Mouse (Mus musculus) thymus, postnatal 25 days (tissue): ENCODE results near the gene Ddx49.
A peak's percentile ranks its signal among the peaks of the same experiment; 100 is the strongest.

Experiments
- DNase-seq: peaks from one replicate; pipeline ENCODE4 v3.0.0; 2022

Gene Ddx49

DNA sequence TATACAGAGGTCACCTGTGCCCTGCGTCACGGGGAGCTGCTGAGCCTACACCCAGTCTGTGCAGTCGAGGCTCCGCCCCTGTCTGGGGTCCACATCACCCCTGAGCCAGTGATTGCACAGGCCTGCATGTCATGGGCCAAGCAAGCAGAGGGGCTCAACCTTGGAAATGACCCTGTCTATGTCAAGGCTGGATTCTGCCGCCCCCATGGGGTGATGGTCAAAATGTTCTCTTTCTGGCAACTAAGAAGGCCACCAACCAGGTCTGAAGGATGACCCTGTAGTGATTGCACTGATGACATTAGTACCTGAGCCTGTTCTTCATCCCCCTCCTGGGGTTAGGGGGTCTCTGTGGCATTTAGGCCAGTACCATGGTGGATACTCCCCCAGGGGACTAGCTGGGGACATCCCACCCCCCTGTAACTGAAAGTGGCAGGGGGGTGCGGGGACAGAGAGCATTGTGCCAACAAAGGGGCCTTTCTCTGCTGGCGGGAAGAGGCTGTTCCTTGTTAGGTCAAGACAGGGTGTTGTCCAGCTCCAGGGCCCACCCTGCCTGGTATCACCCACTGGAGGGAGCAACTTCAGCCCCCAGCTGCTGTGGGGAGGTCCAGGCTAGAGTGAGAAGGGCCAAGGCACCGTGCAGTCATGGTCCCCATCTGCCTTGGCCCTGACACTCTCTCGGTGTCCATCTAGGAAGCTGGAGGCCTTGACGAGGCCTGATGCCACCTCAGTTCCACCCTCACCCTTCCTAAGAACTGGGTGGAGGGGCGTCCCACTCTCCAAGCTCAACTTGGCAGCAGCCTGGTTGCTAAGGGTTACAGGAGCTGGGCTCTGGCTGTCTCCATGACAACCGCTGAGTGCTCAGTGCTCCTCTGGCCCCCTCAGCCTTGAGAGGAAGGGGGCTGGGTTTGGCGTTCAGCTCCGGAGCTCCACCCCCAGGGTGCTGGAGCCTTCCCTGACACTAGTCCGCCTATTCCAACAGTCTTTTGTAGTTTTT lies 14.5 kb upstream of the Ddx49 start:
- no peak for DNase-seq

DNA sequence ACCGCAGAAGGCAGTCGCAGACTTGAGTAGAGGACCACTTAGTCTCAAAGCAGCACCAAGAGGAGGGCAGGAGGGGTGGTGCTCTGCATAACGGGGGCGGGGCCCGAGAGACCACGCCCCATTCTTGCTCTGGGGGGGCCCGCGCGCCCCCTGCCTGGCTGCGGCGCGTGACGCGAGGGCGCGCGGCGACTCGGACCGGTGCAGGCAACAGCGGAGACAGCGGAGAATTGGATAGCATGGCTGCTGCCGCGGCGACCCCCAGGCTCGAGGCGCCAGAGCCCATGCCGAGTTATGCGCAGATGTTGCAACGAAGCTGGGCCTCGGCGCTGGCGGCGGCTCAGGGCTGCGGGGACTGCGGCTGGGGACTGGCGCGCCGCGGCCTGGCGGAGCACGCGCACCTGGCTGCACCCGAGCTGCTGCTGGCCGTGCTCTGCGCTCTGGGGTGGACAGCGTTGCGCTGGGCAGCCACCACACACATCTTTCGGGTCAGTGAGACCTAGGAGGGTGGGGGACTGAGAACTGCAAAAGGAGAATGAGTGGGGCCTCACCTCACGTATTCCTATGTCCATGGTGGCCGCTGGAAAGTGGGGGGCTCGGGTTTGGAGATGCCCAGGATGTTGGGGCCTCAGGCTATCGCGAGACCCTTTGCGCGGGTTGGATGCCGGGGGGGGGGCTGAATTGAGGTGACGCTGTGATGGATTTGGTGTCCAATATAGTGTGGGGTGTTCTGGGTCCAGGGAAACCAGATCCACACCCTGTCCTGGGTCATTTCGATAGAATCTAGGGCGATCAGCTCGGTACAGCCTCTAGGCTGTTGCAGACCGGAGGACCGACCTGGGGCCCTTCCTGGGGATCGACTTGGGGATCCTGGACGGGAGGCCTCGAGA lies 13.6 kb upstream of the Ddx49 start, which contains the start of gene Cers1:
Gene Cers1, plus strand, starts transcription at position 152 of the 887 bp plus-strand sequence.
- peak; percentile 60 for DNase-seq

DNA sequence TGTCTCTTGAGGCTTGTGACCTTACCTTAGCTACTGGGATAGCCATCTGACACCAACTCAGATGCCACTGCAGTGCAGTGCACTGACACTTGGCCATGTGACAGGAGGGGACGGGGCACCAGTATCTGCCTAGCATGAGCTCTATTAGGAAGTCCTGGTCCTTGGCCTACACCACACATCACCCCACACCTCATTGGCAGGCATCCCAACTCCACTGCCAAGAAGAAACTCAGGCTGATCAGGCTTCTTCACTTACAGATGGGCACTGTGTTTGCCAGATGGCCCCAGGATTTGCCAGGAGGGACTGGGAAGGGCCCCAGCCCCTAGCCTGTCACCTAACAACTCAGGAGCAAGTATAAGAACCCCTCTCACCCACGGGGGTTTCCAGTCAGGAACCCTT lies 11.1 kb upstream of the Ddx49 start:
- no peak for DNase-seq

DNA sequence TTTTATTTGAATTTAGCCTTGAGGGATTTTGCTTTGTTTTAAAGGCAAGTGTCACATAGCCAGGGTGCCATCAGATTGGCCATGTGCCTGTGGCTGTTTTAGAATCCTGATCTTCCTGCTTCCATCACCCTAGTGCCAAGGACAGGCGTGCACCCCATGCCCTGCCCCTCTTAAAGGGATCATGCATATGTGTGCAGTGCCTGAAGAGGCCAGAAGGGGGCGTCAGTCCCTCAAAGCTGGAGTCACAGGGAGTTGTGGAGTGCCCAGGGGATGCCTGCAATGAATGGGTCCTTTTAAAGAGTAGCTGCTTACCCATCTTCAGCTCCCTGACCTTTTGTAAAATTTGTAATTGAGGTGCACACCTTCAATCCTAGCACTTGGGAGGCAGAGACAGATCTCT lies 7.0 kb upstream of the Ddx49 start:
- DNase-seq, result no peak

DNA sequence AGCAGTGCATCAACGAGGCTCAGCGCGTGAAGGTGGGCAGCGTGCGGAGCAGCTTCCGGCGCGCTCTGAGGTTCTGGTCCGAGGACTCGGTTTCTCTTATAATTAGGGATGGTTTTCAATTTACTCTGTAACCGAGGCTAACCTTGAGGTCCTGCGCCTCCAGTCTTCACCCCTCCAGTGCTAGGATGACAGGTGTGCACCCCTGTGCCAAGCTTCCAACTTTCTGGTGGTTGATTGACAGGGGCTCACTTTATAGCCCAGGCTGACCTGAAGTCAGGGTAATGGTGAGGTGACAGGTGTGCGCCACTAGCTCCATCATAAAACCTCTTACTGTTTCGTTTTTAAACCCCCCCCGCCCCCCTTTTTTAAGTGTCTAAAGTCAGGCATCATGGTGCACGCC lies 612 bp upstream of the Ddx49 start:
- DNase-seq, result no peak

DNA sequence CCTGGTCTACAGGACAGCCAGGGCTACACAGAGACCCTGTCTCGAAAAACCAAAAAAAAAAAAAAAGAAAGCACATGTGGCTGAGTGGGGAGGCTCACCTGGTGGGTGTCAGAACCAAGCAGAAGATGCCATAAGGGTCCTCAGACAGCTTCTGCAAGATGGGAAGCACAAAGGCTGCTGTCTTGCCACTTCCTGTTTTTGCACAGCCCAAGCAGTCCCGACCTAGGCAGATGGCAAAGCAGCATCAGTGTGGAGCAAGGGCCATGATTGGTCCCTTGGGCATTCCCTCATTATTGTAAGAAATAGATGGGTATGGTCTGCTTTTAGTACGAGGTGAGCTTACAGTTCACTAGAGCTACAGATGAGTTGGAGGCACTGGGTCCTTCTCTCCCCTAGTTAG lies 1.4 kb downstream of the Ddx49 start:
- DNase-seq, result no peak

DNA sequence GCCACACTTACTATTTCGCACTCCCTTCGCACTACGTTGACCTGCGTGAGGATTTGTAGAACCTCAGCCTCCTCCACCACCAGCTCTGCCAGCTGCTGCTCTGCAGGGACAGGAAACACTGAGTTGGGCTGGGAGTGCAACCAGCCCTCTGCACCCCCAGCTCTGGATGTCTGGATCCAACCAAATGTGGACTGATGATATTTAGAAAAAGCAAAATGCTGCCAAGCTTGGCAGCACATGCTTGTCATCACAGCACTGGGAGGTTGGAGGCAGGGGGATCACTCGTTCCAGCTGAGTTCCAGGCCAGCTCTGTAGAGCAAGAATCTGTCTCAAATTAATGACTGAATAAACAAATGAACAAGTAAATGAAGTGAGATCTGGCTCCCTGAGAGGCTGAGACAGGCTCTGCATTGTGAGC lies 8.3 kb downstream of the Ddx49 start:
- DNase-seq, result no peak

DNA sequence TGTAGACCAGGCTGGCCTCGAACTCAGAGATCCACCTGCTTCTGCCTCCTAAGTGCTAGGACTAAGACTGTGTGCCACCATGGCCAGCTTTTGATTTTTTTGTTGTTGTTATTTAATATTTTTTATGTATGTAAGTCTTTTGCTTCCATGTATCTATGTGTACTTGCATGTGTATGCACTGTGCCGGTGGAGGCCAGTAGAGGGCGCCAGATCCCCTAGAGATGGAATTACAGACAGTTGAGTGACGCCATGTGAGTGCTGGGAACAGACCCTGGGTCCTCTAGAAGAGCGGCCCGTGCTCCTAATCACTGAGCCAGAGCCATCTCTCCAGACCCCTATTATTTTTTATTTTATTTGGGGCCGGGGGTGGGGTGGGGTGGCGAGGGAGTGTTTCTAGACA lies 15.6 kb downstream of the Ddx49 start:
- DNase-seq, result peak; percentile 27

DNA sequence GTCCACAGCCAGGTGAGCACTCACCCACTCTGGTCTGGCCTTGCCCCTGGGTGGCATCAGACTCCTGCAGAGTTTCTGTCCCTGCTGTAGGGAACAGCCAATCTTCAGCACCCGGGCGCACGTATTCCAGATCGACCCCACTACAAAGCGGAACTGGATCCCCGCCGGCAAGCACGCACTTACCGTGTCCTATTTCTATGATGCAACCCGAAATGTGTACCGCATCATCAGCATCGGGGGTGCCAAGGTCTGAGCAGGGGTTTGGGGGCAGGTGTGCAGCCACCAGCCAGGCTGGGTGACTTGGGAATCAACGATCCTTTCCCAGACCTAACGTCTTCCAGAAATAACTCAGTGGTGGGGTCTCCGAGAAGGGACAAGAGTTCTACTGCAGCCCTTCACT lies 17.0 kb downstream of the Ddx49 start:
- DNase-seq, result no peak

DNA sequence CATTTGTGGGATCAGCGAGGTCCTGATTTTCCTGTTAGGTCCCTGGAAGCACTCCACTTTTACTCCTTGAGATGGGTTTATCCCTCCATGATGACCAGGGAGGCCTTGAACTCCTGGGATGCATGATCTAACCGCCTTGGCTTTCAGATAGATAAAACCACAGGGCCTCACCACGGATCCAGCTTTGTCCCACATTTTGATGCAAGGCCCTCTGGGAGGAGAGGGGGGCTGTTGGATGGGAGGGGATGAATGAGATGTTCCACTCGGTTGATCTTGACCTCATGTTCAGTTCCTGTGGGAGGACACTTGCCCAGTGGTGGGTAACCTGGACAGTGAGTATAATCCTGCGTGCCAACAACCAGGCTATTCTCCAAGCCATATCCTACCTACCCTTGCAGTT lies 17.9 kb downstream of the Ddx49 start:
- no peak for DNase-seq

DNA sequence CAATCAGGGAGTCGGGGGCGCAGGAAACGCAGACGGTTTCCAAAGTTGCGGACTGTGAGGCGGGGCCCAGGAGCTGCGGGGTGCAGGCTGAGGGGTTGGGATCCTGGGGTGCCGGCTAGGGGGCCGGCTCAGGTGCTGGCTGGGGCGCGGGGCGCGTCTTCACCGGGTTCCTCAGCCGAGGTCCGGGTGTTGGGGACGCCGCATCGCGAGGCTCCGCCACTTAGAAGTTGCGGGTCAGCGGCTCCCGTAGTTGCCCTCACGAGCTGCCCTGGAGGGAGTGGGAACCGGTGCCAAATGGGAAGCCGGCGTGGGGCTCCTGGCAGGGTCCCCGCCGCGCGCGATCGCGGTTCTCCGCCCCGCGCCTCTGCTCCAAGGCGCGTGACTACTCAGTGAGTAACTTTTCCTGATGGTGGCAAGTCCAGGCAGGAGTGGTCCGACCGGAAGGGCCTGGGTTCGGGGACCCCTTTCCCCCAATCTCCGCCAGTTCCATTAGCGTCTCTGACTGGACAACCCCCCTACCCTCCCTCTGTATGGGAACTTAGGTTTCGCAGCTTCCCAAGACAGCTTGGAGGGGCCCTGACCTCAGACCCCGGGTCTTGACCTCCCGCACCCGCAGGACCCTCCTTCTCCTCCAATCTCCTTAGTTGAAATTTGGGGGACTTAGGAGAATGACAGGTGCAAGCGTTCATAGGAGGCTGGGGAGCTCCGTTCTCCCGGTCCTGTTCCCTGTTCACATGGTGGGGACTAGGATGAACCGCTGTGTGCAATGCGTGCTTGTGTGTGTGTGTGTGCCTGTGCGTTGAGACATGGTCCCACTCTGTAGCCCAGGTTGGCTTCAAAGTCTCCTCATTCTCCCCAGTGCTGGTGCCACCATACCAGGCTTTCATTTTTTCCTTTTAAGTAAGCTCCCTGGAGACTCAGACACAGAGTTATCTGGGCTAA lies 18.9 kb downstream of the Ddx49 start:
- peak; percentile 11 for DNase-seq

DNA sequence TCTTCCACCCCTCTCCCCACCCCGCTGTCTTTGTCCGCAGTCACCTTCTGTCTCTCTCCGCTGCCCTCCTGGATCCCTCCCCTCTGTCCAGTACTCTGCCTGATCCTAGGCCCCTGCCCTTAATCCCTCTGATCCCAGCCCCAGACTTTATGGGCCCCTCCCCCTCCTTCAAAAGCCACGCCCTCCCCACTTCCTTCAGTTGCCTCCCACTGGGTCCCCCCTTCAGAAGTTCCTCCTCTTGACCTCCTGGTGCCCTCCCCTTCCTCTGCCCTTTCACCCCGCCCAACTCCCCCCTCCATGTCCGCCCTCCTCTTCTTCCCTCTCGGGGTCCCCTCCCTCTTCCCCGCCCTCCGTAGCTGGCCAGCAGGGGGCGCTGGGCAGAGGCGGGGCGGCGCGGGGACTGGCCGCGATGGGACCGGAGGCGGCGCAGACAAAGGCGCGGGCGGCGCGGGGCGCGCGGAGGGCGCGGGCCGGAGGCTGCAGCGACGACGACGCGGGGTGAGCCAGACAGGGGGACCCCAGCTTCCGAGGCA lies 19.6 kb downstream of the Ddx49 start, which contains the start of gene Homer3:
Gene Homer3, plus strand, starts transcription at position 225 of the 533 bp plus-strand sequence.
- DNase-seq, result peak; percentile 96

DNA sequence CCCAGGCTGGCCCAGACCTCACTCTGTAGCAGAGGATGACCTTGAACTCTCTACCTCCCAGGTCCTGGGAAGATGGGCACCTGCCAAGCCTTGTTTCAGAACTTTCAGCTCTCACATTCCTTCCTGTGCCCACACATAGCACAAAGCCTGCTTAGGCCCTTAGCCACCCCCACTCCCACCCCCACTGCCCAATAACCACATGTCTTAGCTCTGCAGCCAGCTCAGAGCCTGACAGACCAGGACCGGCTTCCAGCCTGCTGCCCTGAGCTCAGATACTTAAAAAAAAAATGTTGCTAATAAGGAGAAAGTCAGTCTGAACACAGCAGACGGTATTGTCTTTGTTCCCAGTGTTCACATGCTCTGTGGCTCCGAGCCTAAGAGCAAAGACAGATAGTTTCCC lies 21.3 kb downstream of the Ddx49 start:
- DNase-seq, result no peak

DNA sequence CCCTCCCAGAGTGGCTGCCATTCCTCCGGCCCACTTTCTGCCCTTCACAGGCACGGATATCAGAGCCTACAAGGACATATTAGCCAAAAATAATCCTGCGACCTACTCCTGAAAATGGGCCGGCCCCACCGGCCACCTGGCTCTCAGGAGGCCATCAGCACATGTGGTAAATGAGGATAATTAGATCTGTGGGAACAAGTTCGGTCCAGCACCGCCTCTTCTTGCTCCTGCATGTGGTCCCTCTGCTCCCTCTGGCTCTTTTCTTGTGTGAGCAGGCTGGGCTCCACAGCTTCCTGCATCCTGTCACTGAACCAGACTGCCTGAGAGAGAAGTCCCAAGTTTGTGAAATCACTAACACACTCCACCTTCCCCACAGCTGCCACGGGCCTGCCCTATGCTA lies 23.0 kb downstream of the Ddx49 start:
- no peak for DNase-seq

DNA sequence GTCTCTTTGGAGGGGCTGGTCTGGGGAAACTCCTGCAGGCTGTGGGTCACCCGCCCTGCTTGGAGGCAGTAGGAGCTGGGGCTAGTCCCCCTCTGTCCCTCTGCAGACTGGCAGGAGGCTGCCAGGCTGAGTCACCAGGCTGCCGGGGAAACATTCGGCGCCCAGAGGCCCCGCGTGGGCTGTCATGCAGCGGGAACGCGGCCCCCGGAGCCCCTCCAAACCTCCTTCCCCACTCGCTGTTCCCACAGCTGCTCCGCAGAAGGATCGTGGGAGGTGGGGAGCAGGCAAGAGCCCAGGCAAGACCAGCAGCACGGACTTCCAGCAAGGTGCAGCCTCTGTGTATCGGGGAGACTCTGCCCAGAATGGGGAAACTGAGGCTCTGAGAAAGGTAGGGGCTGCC lies 24.1 kb downstream of the Ddx49 start:
- no peak for DNase-seq

DNA sequence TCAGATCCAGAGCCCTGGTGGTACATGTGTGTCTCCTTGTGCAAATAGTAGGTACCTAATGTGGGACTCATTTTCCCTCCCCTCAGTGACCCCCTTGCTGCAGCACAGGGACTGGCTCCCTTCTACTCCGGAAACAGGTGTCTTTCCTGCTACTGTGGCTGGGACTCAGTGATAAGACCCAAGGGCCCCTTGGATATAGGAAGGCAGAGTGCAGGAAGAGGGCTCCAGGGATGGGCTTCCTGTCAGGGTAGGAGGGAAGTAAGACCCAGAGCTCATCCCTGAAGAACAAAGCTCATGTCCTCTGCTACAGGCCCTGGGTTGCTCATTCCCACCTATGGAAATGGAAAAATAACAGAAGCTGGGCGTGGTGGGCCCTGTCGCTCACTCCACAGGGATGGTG lies 25.8 kb downstream of the Ddx49 start:
- no peak for DNase-seq

DNA sequence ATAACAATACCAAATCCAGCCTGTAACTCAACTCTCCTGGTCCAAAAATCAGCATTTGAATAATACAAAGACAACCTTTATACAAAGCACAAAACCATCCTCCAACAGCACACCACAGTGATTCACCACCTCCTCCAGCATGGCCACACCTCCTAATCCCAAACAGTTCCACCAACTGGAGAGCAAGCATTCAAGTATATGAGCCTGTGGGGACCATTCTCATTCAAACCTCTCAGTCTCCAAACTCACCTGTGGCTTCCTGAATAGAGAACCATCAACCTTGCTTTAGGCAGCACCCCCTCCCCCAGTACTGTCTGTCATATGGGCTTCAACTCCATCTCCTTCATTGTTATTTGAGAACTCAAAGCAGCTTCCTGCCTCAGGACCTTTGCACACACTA lies 27.9 kb downstream of the Ddx49 start:
- no peak for DNase-seq

DNA sequence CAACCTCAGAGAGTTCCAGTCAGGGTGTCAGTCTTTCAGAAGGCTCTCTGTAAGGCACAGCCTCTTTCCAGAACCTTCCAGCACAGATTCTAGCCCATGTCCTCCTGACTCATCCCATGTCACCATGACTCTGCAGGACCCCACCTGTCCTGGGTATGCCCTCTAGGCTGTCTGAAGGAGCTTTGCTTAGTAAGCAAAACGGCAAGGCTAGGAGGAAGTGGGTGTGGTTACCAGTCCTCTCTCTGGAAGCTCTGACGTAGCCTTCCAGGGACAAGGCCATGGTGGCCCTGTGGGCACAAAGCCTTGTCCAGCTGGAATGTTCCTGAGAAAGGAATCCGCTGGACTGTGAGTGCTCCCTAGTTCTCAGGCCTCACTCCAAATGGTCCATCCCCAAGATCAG lies 29.3 kb downstream of the Ddx49 start:
- DNase-seq, result peak; percentile 18

DNA sequence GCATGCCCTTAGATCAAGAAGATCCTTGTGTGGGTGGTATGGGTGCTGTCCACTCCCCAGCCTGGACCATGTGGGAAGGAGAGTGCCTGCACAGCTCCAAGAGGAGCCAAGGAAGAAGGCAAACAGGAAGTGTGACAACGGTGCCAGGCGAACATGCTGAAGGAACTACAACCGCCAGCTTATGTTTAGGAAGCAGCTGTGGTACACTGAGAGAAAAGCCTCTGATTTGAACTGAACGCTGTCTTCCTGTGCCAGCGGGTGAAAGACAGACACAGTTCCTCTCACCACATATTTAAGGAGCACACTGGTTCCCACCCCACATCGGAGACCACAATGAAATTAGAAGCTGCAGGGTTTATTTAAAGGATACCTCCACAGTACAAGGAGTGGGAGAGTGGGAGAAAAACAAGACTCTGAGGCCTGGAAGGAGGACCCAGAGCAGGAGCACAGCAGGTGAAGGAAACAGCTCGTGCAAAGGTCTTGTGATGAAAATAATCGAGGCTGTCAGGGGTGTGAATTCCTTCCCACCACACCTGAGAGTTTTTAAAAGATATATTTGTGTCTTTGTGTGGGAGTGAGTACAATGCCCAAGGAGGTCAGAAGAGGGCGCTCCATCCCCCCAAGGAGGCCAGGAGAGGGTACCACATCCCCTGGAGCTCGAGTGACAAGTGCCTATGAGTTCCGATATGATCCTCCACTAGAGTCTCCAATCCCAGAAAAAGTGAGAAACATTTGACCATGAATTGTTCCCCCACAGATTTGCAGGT lies 33.3 kb downstream of the Ddx49 start:
- peak; percentile 44 for DNase-seq

DNA sequence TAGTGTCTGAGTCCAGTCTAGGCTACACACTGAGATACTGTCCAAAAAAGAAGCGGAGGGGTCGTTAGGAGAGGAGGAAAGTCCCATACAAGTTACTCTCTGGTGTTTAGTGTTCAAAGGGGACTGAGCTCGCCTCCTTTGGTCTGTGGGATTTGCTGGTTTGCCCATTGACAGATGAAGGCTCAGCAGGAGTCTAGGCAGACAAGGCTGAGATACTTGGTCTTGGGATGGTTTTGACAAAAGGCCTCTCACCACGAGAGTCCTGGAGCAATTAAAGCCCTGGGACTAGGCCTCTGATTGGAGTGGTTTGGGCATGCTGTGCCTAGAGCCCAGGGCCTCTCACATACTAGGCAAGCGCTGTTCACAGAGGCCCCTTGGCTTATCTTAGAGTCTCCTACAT lies 34.0 kb downstream of the Ddx49 start:
- DNase-seq, result no peak

DNA sequence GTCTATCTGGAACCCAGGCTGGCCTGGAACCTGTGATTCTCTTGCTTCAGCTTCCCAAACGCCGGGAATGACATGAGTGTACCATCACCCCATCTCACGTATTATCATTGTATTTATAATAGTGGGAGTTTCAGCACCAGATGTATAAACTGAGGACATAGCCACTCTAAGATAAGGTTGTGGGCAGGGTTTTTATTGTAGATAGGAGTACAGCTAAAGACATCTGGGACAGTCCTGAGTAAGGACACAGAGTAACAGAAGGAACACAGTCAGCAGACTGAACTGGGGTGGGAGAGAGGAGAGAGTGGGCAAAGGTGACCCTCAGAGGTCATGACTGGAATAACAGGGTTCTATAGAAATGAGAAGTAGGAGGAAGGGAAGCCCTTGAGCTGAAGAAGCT lies 34.6 kb downstream of the Ddx49 start:
- no peak for DNase-seq
